Mouse (Mus musculus): ENCODE data around the gene Scrn1. TPM values are rescaled to one million over a fixed set of nuclear protein-coding genes. Genes with fewer than 3 reads are reported as not detected.

Gene Scrn1
- total and polyA plus RNA-seq, 3 experiments, result 6.1 to 7.4 (median 6.8) TPM

DNA sequence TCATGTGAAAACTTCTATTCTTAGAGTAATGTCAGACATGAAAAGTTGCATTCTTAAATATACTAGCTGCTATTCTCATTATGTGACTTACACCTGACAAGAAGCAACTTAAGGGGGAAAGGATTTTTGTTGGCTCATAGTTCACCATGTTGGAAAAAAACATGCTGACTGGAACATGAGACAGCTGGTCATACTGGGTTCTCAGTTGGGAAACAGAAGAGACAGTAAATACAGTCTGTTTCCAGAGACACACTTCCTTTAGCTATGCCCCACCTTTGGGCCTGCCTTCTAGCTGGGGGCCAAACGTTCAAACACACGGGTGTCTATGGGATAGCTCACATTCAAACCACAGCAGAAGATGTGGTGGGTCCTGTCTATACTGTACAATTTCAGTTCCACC, 12.7 kb downstream of the Scrn1 start:
- 59% methylated on average over 2 of the region's 2 CpGs for WGBS
- intact Hi-C loops (cut with DNase I), result no loop called here
- peaks cover 3% of the 10 kb centered on the region for H3K4me1 ChIP-seq (ENCODE audit: control insufficient read depth, insufficient read depth, low read length)

DNA sequence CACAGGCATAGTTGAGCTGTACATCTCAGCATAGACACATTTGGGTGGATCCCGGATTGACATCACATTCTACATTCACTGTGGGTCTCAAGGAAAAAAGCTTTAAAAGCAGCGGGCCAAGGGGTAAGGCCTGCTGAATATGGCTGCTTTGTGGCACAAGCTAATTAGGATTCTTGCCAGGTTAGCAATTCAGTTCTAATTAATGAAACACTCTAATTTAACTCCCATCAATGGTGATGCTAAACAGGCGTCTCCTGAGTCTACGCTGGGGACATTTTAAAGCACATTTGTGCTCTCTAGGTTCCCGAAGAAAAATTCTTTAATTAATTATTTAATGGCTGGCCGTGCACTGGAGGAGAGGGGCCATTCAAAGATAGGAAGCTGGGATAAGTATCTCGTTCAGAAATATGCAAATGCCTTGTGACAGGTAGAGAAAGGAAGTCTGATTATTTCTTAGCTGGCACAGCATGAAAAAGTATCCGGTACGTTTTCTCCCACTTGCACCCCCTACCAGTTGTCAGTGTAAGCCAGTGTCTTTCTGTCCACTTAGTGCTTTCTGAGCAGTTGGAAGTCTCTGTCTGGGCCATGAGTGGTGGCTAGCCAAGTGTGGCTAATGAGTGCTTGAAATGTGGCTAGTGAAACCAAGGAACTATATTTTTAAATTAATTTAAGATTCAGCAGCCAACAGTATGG, 13.4 kb downstream of the Scrn1 start:
- no peaks in the 10 kb centered on the region for H3K79me2 ChIP-seq (replicated peaks; ENCODE audit: control insufficient read depth, insufficient read depth, low read length)
- DNase-seq, result no peak
- intact Hi-C loops (cut with DNase I), result no loop called here
- peaks cover 3% of the 10 kb centered on the region for H3K4me1 ChIP-seq (ENCODE audit: control insufficient read depth, insufficient read depth, low read length)
- 90% methylated on average over 9 of the region's 9 CpGs for WGBS
- H3K4me3 ChIP-seq, result no peak overlapping the region
- TF ChIP-seq POLR2A (IDR thresholded peaks at IDR 0.05; ENCODE audit: insufficient read depth, low read depth, low read length) (no peak), CTCF (IDR thresholded peaks at IDR 0.05) (no peak), EP300 (IDR thresholded peaks at IDR 0.05; ENCODE audit: insufficient read depth, low read depth, low read length) (no peak)
- H3K36me3 ChIP-seq (ENCODE audit: control insufficient read depth, insufficient read depth, low read length), result no peaks in the 10 kb centered on the region
- H3K9ac ChIP-seq (ENCODE audit: low read depth, low read length), result no peak overlapping the region
- H3K27ac ChIP-seq, result no peak overlapping the region
- H3K27me3 ChIP-seq (ENCODE audit: control insufficient read depth, insufficient read depth, low read length), result no peaks in the 10 kb centered on the region

More for the DNA sequence above, 12.7 kb downstream of the Scrn1 start:
- no peak for DNase-seq
- Histone ChIP-seq H3K9ac (ENCODE audit: low read depth, low read length) (no peak overlapping the region), H3K79me2 (replicated peaks; ENCODE audit: control insufficient read depth, insufficient read depth, low read length) (no peaks in the 10 kb centered on the region), H3K4me3 (no peak overlapping the region), H3K36me3 (ENCODE audit: control insufficient read depth, insufficient read depth, low read length) (no peaks in the 10 kb centered on the region), H3K27me3 (ENCODE audit: control insufficient read depth, insufficient read depth, low read length) (no peaks in the 10 kb centered on the region), H3K27ac (no peak overlapping the region)
- no peak for TF ChIP-seq EP300 (IDR thresholded peaks at IDR 0.05; ENCODE audit: insufficient read depth, low read depth, low read length)
- no peak for TF ChIP-seq POLR2A (IDR thresholded peaks at IDR 0.05; ENCODE audit: insufficient read depth, low read depth, low read length)
- TF ChIP-seq CTCF (IDR thresholded peaks at IDR 0.05), result no peak

DNA sequence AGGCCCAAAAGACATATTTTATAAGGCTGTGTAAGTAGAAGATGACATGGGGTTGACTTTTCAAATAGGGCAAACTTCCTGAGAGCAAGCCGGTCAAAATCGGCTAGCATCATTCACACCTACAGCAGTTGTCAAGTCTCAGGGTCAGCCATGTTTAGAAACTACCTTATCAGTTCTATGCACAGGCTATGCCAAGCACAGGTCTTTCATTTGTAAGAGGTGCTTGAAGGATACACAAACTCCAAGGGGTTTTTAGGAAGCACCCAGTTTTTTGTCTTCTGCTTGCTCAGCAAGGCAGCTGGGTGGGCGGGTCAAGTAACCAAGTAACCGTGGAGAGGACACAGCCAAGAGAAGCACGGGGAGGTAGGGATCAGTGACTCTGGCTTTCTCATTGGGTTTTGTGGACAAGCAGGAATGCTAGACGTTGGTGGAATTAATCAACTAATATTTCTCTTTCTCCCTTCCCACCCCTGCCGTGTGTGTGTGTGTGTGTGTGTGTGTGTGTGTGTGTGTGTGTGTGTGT, 15.4 kb downstream of the Scrn1 start:
- 66% methylated on average over 7 of the region's 7 CpGs for WGBS
- intact Hi-C loops (cut with DNase I), result no loop called here
- H3K79me2 ChIP-seq (replicated peaks; ENCODE audit: control insufficient read depth, insufficient read depth, low read length), result no peaks in the 10 kb centered on the region

DNA sequence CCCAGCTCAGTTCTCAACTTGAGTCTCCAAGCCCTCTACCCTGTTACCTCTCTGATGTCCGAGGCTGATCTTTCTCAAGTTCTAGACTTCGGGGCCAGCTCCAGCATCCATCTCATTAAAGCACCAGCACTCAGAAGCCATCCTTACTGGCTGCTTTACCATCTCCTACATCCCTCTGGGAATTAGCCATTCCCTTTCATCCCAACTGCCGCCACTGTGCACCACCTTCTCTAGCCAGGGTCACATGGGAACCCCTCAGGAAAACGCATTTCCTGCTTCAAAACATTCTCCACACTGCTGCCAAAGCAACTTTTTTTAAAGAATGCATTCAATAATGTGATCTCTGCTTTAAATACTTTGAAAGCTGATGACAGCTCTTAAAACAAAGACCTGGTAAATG, 17.0 kb downstream of the Scrn1 start:
- Histone ChIP-seq H3K4me1 (ENCODE audit: control insufficient read depth, insufficient read depth, low read length) (peaks cover 3% of the 10 kb centered on the region; the same call in 1 of the 2 replicates), H3K36me3 (ENCODE audit: control insufficient read depth, insufficient read depth, low read length) (no peaks in the 10 kb centered on the region), H3K27me3 (ENCODE audit: control insufficient read depth, insufficient read depth, low read length) (no peaks in the 10 kb centered on the region), H3K4me3 (no peak overlapping the region), H3K79me2 (replicated peaks; ENCODE audit: control insufficient read depth, insufficient read depth, low read length) (no peaks in the 10 kb centered on the region), H3K27ac (no peak overlapping the region), H3K9ac (ENCODE audit: low read depth, low read length) (no peak overlapping the region)
- TF ChIP-seq CTCF (IDR thresholded peaks at IDR 0.05) (no peak), POLR2A (IDR thresholded peaks at IDR 0.05; ENCODE audit: insufficient read depth, low read depth, low read length) (no peak), EP300 (IDR thresholded peaks at IDR 0.05; ENCODE audit: insufficient read depth, low read depth, low read length) (no peak)
- WGBS, result 51% methylated on average over 4 of the region's 4 CpGs
- intact Hi-C loops (cut with DNase I), result no loop called here
- no peak for DNase-seq

More for the DNA sequence above, 15.4 kb downstream of the Scrn1 start:
- Histone ChIP-seq H3K27me3 (ENCODE audit: control insufficient read depth, insufficient read depth, low read length) (no peaks in the 10 kb centered on the region), H3K9ac (ENCODE audit: low read depth, low read length) (no peak overlapping the region), H3K4me3 (no peak overlapping the region), H3K4me1 (ENCODE audit: control insufficient read depth, insufficient read depth, low read length) (peaks cover 3% of the 10 kb centered on the region), H3K27ac (no peak overlapping the region), H3K36me3 (ENCODE audit: control insufficient read depth, insufficient read depth, low read length) (no peaks in the 10 kb centered on the region)
- TF ChIP-seq EP300 (IDR thresholded peaks at IDR 0.05; ENCODE audit: insufficient read depth, low read depth, low read length), result no peak
- no peak for TF ChIP-seq CTCF (IDR thresholded peaks at IDR 0.05)
- no peak for TF ChIP-seq POLR2A (IDR thresholded peaks at IDR 0.05; ENCODE audit: insufficient read depth, low read depth, low read length)
- DNase-seq, result no peak

DNA sequence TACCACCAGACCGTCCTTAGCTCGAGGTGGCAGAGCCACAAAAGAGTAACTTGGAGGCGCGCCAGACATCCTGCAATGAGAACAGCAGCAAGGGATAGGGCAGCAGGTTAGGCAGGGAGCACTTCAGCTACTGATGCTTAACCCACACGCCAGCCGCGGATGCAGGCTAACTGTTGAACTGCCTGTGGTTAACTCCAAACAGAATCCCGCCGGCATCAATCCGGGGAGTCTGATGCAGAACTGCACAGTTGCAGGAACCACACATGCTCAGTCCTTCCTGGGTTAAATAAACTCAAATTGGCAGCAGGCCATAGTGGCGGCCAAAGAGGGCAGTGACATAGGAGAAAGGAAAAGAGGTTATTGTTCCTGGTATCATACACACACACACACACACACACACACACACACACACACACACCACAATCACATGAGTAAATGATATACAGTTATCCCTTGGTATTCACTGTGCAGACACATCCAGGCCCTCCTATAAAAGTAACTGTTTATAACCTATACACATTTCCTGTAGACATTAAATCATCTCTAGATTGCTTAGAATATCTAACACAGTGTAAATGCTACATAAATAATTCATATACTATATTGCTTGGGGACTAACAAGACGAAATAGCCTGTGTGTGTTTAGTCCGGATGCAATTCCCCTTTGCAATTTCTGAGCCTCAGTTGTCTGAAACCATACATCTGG, 17.8 kb downstream of the Scrn1 start:
- intact Hi-C loops (cut with DNase I), result no loop called here
- peaks cover 3% of the 10 kb centered on the region; the same call in 1 of the 2 replicates for H3K4me1 ChIP-seq (ENCODE audit: control insufficient read depth, insufficient read depth, low read length)
- H3K4me3 ChIP-seq, result no peak overlapping the region
- whole genome bisulfite sequencing, result 40% methylated on average over 13 of the region's 13 CpGs
- H3K9ac ChIP-seq (ENCODE audit: low read depth, low read length), result no peak overlapping the region
- no peak for TF ChIP-seq EP300 (IDR thresholded peaks at IDR 0.05; ENCODE audit: insufficient read depth, low read depth, low read length)
- TF ChIP-seq POLR2A (IDR thresholded peaks at IDR 0.05; ENCODE audit: insufficient read depth, low read depth, low read length), result no peak
- no peaks in the 10 kb centered on the region for H3K27me3 ChIP-seq (ENCODE audit: control insufficient read depth, insufficient read depth, low read length)
- no peak overlapping the region for H3K27ac ChIP-seq
- DNase-seq, result no peak
- H3K79me2 ChIP-seq (replicated peaks; ENCODE audit: control insufficient read depth, insufficient read depth, low read length), result no peaks in the 10 kb centered on the region
- H3K36me3 ChIP-seq (ENCODE audit: control insufficient read depth, insufficient read depth, low read length), result no peaks in the 10 kb centered on the region

DNA sequence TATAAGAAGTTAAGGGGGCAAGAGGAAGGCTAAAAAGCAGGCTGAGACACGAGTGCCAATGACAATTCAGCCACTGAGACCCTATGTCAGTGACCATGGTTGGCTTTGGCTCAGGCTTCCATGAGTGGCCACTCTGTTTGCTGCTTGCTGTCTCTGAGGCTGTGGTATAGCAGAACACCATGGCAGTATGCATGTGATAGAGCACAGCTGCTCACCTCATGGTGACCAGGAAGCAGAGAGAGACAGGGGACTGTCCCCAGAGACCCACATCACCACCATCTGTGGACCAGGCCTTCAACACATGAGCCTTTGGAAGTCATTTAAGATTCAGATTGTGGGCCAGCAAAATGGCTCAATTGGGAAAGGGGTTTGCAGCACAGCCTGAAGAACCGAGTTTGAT, 22.6 kb downstream of the Scrn1 start:
- H3K36me3 ChIP-seq (ENCODE audit: control insufficient read depth, insufficient read depth, low read length), result no peaks in the 10 kb centered on the region
- H3K9ac ChIP-seq (ENCODE audit: low read depth, low read length), result no peak overlapping the region
- WGBS, result 72% methylated on average over 2 of the region's 2 CpGs
- no peak overlapping the region for H3K27ac ChIP-seq
- no peaks in the 10 kb centered on the region for H3K79me2 ChIP-seq (replicated peaks; ENCODE audit: control insufficient read depth, insufficient read depth, low read length)
- DNase-seq, result no peak
- H3K4me3 ChIP-seq, result no peak overlapping the region
- intact Hi-C loops (cut with DNase I), result no loop called here
- H3K27me3 ChIP-seq (ENCODE audit: control insufficient read depth, insufficient read depth, low read length), result no peaks in the 10 kb centered on the region
- H3K4me1 ChIP-seq (ENCODE audit: control insufficient read depth, insufficient read depth, low read length), result peaks cover 5% of the 10 kb centered on the region
- TF ChIP-seq CTCF (IDR thresholded peaks at IDR 0.05) (no peak), POLR2A (IDR thresholded peaks at IDR 0.05; ENCODE audit: insufficient read depth, low read depth, low read length) (no peak), EP300 (IDR thresholded peaks at IDR 0.05; ENCODE audit: insufficient read depth, low read depth, low read length) (no peak)
